Mouse (Mus musculus) ovary, adult 10 weeks (tissue): ENCODE measurements around the gene Gabrp. TPM values are rescaled to one million over a fixed set of nuclear protein-coding genes. Genes with fewer than 3 reads are reported as not detected.

Experiments
- polyA plus RNA-seq: library from polyadenylated mRNA; stranded (reverse); fragments of 350-450 nt; fragmentation: Illumina TruSeq; extraction: RNeasy Lipid Tissue Mini Kit (QIAGEN cat#74804); gene quantifications from one replicate; pipeline ENCODE4 v1.2.3, GENCODE M21; 2014

The Gabrp gene
- 7.2 TPM for polyA plus RNA-seq

GRCm38 (mm10) chr11:33578859-33579258, at the start of gene Gabrp:
TSS of gene Gabrp (minus strand) at chr11:33578959.

DNA sequence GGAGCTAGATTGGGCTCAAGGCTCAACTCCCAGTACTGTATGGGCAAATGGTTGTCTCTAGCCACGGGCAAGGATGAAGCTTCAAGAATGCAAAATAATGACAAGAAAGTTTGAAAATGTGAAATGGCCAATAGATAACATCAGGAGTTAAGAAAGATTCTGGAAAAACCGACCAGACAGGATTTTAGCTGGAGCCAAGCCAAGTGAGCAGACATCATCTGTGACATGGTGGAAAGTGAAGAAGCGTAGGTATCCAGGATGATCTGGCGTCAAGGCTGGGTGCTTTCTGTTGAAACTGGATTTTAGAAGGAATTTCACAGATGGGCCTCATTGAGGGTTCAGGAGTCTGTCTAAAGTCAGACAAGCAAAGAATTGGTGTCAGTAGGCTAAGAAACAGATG, 20.2 kb upstream of the Gabrp start, which contains the start of gene D130052B06Rik:
Gene D130052B06Rik, plus strand, starts transcription at position 317 of the 400 bp plus-strand sequence.

DNA sequence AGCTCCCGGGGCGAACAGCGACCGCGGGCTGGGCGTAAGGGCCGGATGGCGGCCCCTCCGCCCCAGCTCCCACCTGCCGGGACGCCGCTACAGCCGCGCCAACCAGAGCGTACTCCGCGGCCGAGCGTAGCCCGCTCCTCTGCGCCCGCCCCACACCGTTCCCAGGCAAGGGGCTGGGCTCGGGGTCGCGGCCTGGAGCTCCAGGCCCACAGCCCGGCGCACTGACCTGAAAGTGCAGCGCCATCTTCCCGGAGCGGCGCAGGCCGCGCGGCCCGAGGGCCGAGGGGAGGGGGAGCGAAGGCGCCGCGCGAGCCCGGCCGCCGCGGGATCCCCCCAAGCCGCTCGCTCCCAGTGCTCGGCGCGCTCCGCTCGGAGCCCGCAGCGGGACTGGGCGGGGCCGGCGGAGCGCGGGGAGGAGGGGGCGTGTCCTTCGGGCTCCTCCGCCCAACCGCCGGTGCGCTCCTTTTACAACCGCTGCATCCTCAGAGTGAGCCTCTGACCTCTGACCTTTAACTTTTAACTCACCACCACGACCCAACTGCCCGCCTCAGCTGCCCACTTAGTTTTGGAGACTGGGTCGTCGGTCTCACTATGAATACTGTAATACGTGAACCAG, 65.3 kb downstream of the Gabrp start, which contains the start of gene Ranbp17:
Gene Ranbp17, minus strand, starts transcription at position 371 of the 616 bp plus-strand sequence.

Other genes with a start within 250 kb of the Gabrp start
- 9.7 TPM for gene Ranbp17, start 65.2 kb downstream of the Gabrp start, polyA plus RNA-seq
- not detected for gene D130052B06Rik, start 20.3 kb upstream of the Gabrp start, polyA plus RNA-seq